Mouse (Mus musculus) spleen, postnatal 36 days (tissue): Measurements from ENCODE around the gene Exoc4.

Experiments used
- DNase-seq, 2 experiments: peaks; one replicate each; pipeline ENCODE4 v3.0.0; 2022; ENCODE audit warnings: low spot score in 2 of 2, mixed read lengths in 1 of 2

The Exoc4 gene

DNA sequence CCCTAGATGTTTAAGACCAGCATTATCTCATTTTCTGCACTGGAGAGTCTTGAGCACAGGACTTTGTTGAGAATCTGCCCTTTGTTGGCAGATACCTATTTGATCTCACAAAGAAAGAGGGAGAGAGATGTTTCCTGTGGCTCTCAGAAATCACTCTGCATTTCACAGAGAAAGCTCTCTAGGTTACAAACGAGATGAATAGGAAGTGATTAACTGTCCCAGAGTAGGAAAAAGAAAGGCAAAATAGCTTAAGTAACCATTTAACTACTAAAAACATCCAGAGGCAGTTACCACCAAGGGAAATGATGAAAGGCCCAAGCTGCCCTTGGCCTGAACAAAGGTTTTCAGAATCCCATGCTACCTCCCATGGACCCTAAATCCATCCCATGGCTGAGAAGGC, 754.1 kb downstream of the Exoc4 start:
- no peak for DNase-seq

DNA sequence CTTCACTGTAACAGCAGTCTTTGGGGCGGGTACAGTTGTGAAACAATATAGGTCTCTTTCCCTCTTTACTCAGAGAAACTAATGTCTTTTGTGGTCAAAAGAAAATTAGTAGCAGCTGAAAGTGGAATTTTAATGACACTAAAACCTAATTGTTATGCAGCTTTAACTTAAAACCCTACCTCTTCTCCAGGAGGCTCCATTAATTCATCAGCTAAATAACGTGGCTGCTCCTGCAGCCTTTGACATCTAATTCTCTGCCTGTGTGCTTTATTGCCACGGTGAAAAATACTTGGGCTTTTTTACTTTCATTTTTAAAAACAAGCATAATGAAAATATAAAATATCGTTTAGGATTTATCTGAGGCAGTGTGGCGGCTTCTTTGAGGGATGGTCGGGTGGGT, 764.6 kb downstream of the Exoc4 start:
- DNase-seq, result no peak
